Mouse (Mus musculus) skeletal muscle tissue, adult 2 months (tissue): Measurements from ENCODE around the gene Adh7.

ENCODE experiments used
- DNase-seq: peaks from one replicate; pipeline ENCODE4 v3.0.0-alpha.2; 2012; ENCODE audit warnings: low read depth, low spot score

The Adh7 gene

GRCm38 (mm10) chr3:138254205-138254604 is 36.6 kb downstream of the Adh7 start:
- no peak for DNase-seq

DNA sequence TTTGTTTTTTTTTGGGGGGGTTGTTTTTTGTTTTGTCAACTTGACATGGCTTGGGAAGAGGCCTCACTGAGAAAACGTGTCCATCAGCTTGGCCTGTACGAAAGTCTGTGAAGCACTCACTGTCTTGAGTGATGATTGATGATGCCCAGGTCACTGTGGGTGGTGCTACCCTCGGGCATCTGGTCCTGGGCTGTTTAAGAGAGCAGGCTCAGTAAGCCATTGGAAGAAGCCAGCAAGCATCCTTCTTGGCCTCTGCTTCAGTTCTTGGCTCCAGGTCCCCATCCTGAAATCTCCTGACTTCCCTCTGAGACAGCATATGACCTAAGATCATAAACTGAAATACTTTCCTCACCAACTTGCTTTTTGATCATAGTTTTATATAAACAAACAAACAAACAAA is 37.8 kb downstream of the Adh7 start:
- DNase-seq = no peak

DNA sequence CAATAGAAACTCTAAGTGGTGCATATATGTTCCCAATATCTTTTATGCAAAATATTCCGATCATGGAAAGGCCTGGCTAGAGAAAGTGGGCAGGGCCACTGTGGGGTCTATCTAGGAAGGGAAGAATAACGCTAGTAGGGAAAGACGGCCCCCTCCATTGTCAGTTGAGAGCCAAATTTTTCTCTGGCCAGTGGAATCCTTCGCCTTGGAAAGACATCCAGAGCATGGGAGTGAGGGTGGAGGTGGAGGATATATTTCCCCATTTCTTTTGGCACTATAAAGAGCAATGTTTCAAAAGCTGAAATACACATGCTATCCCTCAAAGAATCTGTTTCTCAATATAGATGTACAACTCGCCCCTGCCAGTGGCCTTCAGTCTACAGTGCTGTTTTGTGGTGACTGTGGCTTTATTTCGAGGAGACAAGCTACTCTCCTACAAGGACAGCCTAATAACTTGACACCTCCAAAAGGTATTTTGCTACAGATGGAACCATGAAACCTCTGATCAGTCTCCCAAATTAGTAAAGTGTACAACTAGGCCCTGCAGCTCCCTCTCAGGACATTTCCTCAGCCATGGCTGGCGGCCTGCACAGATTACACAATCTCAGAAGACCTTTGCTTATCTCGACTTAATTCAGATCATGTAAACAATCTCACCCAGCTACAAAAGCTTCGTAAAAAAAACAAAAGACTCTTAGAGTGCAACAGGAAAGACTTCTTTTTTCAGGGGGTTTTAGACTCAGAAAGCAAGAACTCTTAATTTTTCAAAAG is 38.4 kb downstream of the Adh7 start:
- no peak for DNase-seq

DNA sequence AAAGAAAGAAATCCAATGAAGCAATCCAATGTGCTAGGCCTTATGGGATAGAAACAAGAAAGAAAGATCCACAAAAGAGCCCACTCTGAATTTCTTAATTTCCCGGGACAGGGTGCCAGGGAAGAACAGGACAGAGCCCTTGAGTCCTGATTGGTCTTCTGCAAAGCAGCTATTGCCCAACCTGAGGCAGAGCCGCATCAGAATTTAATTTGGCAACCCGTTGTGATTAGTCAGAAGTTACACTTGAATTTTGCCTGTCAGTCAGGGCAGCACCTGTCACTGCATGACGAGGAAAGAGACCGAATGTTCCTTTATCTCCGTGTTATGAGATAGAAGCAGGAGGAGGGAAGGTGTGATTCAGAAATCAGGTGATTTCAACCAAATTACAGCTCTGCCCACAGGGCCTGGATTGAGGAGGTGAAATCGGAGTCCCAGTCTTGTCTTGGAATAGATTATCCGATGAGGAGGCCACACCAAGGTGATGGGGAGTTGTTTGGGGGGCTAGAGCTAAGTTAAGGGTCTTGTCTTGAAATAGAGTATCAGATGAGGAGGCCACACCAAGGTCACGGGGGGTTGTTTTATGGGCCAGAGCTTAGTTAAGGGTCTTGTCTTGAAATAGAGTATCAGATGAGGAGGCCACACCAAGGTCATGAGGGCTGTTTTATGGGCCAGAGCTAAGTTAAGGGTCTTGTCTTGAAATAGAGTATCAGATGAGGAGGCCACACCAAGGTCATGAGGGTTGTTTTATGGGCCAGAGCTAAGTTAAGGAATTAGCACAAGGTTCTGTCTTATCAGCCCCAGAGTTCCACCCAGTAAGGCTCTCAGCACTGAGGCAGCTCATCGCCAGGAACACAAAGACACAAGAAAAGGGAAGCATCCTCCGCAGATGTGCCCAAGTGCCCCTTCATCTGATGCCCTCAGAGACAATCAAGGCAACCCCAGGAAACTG is 43.4 kb downstream of the Adh7 start, which contains the start of gene Adh1:
TSS of gene Adh1 (plus strand) at position 271 of the 949 bp plus-strand sequence.
- DNase-seq = no peak

DNA sequence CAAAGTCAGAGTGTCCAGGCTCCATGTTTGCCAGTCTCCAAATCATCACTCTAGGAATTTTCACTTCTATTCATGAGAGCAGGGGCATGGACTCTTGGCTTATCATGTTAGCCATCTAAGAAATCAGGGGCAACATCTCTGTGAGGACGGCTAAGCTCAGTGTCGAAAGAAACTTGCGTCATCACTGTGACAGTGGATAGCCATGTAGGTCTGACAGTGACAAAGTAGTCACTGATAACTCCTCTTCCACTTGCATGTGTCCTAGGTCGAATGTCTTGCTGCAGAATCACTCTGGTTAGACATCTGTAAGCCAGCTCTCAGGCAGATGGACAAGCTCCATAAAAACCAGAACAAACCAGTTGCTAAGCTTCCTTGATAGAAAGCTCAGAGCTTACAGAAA is 45.0 kb downstream of the Adh7 start:
- DNase-seq = no peak

- DNase-seq = no peak
Measured at GRCm38 (mm10) chr3:138263154-138263930, 45.8 kb downstream of the Adh7 start.

GRCm38 (mm10) chr3:138264648-138265047 is 47.1 kb downstream of the Adh7 start:
- no peak for DNase-seq

GRCm38 (mm10) chr3:138270507-138270906 is 52.9 kb downstream of the Adh7 start:
- peak; percentile 72 for DNase-seq

GRCm38 (mm10) chr3:138271297-138271696 is 53.7 kb downstream of the Adh7 start:
- no peak for DNase-seq

GRCm38 (mm10) chr3:138273080-138273479 is 55.5 kb downstream of the Adh7 start:
- no peak for DNase-seq

GRCm38 (mm10) chr3:138275100-138275499 is 57.5 kb downstream of the Adh7 start:
- no peak for DNase-seq

DNA sequence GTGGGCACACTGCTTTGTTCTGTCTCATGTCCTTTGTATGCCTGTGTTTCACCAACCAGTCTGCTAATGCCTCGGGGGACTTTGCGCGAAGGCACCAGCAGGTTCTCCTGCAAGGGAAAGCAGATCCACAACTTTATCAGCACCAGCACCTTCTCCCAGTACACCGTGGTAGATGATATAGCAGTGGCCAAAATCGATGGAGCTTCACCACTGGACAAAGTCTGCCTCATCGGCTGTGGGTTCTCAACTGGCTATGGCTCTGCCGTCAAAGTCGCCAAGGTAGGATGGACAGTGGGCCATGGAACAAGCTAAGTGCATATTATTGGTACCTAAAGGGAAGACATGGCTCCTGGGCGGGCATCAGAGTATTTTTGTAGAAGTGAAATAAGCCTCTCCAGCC is 65.0 kb downstream of the Adh7 start:
- no peak for DNase-seq
